Mouse (Mus musculus) myocyte (in vitro differentiated cells): ENCODE data around the gene Kirrel3.

Experiments used
- CEBPB ChIP-seq: IDR thresholded peaks from 2 replicates; pipeline ENCODE4 v1.6.1; 2011; ENCODE audit warnings: mild to moderate bottlenecking, moderate library complexity; ENCODE audit not compliant: poor library complexity, insufficient read depth, severe bottlenecking
- E2F4 ChIP-seq: IDR thresholded peaks from one replicate; pipeline ENCODE4 v1.6.1; 2011; ENCODE audit warnings: mild to moderate bottlenecking, control low read depth, moderate library complexity; ENCODE audit not compliant: insufficient read depth
- MAX ChIP-seq: IDR thresholded peaks from one replicate; pipeline ENCODE4 v1.6.1; 2011; ENCODE audit warnings: low read depth, mild to moderate bottlenecking, control low read depth
- MYOD1 ChIP-seq, 3 experiments: IDR thresholded peaks; one replicate each; pipeline ENCODE4 v1.6.1; 2011; ENCODE audit warnings: control low read depth in 2 of 3, low read depth in 2 of 3, mild to moderate bottlenecking in 2 of 3, moderate library complexity in 1 of 3; ENCODE audit not compliant: insufficient read length in 2 of 3, control insufficient read depth in 1 of 3
- MYOG ChIP-seq, 3 experiments: IDR thresholded peaks; one replicate each; pipeline ENCODE4 v1.6.1; 2011; ENCODE audit warnings: control low read depth in 2 of 3, low read depth in 2 of 3, mild to moderate bottlenecking in 2 of 3; ENCODE audit not compliant: insufficient read length in 2 of 3, control insufficient read depth in 1 of 3, insufficient read depth in 1 of 3
- POLR2A ChIP-seq: IDR thresholded peaks from one replicate; pipeline ENCODE4 v1.6.1; 2011; ENCODE audit warnings: low read depth, mild to moderate bottlenecking, control low read depth, moderate library complexity; ENCODE audit not compliant: insufficient read length
- POLR2AphosphoS2 ChIP-seq: IDR thresholded peaks from one replicate; pipeline ENCODE4 v1.6.1; 2011; ENCODE audit warnings: low read depth, control low read depth; ENCODE audit not compliant: insufficient read length
- SRF ChIP-seq: IDR thresholded peaks from one replicate; pipeline ENCODE4 v1.6.1; 2011; ENCODE audit warnings: low read depth; ENCODE audit not compliant: control insufficient read depth, insufficient read length
- TCF12 ChIP-seq: IDR thresholded peaks from one replicate; pipeline ENCODE4 v1.6.1; 2011; ENCODE audit warnings: mild to moderate bottlenecking, control low read depth; ENCODE audit not compliant: poor library complexity, insufficient read depth, severe bottlenecking
- TCF3 ChIP-seq: IDR thresholded peaks from one replicate; pipeline ENCODE4 v1.6.1; 2011; ENCODE audit warnings: low read depth, control low read depth; ENCODE audit not compliant: insufficient read length
- USF1 ChIP-seq: IDR thresholded peaks from one replicate; pipeline ENCODE4 v1.6.1; 2011; ENCODE audit warnings: low read depth, mild to moderate bottlenecking, control low read depth, moderate library complexity

DNA sequence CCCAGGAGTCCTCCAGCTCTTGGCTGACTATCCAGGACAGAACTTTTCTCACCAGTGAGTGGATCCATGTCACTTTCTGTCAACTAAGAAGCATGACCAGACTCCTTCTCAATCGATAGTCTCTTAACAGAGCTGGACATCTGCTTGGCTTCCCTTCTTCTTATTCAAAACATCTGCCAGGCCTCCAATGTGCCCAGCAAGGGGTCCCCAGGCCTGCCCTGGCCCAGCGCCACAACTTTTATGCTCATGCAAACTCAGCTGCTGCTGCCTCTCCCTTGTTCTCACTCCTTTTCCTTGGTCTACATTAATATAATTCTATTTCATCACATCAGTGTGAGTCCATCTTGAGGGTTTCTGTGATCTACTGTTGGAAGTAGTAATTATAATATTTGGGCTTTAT lies 122.3 kb downstream of the Kirrel3 start:
- TF ChIP-seq TCF12: no peak
- no peak for TF ChIP-seq MYOG (IDR thresholded peaks at IDR 0.05; ENCODE audit: control insufficient read depth in 1 of 3, insufficient read depth in 1 of 3, insufficient read length in 2 of 3, low read depth in 2 of 3)
- no peak for TF ChIP-seq POLR2A
- no peak for TF ChIP-seq TCF3
- TF ChIP-seq USF1: no peak
- no peak for TF ChIP-seq MAX
- TF ChIP-seq MYOD1 (IDR thresholded peaks at IDR 0.05; ENCODE audit: control insufficient read depth in 1 of 3, insufficient read length in 2 of 3, low read depth in 2 of 3): no peak
- no peak for TF ChIP-seq POLR2AphosphoS2
- no peak for TF ChIP-seq E2F4
- no peak for TF ChIP-seq CEBPB
- no peak for TF ChIP-seq SRF
